Mouse (Mus musculus) gonadal fat pad, adult 2 months (tissue): ENCODE data around the gene Tbc1d16. TPM values are rescaled to one million over a fixed set of nuclear protein-coding genes. Genes with fewer than 3 reads are reported as not detected.
"Not testable (repeated sequence)": the region's sequence is repeated elsewhere in the genome, so short reads cannot be mapped to it uniquely, and the experiment has no call there.

Experiments
- DNase-seq: peaks from one replicate; pipeline ENCODE4 v3.0.0-alpha.2; 2012; ENCODE audit warnings: low read depth
- polyA plus RNA-seq: library from polyadenylated mRNA; depleted of rRNA; stranded (reverse); fragments of >200 nt; gene quantifications from 2 replicates; pipeline ENCODE4 v1.2.3, GENCODE M21; 2012; rRNA removed

The Tbc1d16 gene
- polyA plus RNA-seq, 1 experiment: 10.6 TPM

DNA sequence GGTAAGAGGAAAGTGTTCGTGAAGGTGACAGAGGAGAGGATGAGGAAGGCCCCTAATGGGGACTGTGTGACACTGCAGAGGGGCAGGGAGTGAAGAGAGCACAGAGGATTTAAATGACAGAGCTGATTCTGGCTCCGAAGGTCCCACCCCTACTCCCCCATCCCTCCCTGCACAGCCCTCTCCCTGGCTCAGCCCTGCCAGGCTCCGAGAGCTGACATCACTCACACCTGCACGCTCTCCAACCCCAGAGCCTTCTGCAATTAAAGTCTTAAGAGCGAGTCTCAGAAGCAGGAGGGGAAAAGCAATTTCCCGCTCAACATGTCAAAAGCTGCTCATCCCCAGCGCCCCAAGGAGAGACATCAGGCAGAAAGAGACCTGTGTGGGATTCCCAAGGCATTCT, 109.4 kb downstream of the Tbc1d16 start:
- no peak for DNase-seq

DNA sequence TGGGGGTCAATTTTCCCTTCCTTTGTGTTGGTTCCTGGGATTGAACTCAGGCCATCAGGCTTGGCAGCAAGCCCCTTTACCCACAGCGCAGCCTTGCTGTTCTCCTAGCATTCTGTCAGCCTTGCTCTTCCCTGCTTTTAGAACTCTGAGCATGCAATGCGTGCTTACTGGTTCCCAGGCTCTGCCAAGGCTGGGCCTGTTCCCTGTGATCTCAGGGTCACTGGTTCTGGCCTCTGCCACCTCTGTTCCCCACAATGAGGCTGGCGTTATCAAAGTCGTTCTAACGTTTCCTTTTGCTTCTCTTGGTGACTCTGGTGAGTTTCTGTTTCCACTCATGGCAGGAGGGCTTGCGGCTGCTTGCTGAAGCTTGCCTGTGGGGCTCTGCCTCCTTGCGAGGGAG, 110.4 kb downstream of the Tbc1d16 start:
- no peak for DNase-seq

- no peak for DNase-seq
These were observed 111.3 kb downstream of the Tbc1d16 start for GRCm38 (mm10) chr11:119116992-119117391.

- DNase-seq: no peak
These were observed 115.6 kb downstream of the Tbc1d16 start for GRCm38 (mm10) chr11:119112721-119113120.

- DNase-seq: no peak
These were observed 117.0 kb downstream of the Tbc1d16 start for GRCm38 (mm10) chr11:119111345-119111744.

- DNase-seq: no peak
These were observed 118.8 kb downstream of the Tbc1d16 start for GRCm38 (mm10) chr11:119109415-119110071.

GRCm38 (mm10) chr11:119108573-119109263, 119.6 kb downstream of the Tbc1d16 start:
- no peak for DNase-seq

- DNase-seq: no peak
These were observed 122.0 kb downstream of the Tbc1d16 start for GRCm38 (mm10) chr11:119106289-119106688.

GRCm38 (mm10) chr11:119105748-119106147, 122.6 kb downstream of the Tbc1d16 start:
- DNase-seq: no peak

DNA sequence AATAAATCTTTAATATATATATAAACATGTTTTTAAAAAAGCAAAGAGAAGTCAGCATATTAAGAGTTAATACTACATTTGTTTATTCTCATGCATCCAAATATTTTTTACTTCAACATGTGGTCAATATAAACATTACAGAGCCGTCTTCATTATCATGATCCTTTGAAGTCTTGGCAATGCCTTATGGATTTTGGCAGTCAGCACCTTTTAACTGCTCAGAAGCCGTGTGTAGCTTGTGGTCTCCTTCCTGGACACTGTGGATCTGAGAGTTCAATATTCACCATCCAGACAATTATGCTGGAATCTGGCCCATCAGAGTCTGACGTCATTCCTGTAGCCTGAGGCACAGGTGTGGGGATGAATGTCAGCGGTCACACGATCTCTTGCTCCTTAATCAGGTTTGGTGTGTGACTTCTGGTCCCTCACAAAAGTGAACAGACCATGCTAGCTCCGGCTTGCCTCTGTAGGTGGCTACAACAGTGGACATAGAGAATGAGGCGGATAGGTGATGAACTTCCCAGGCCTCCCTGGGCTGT, 123.2 kb downstream of the Tbc1d16 start:
- DNase-seq: no peak

DNA sequence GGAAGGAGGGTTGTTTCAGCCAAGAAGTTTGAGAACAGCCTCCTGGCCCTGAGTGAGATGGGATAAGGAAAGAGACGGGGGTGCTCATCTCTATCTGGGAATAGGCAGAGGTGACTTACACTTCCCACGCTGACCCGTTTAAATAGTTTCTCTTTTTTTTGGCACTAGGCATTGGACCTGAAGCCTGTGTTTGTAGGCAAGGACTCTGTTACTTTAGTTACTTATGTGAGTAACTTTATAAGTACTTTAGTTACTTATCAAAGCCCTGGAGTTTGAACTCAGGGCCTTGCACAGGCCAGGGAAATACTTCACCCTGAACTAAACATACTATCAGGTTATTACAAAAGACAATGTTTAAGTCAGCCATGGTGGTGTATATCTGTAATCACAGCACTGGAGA, 124.3 kb downstream of the Tbc1d16 start:
- DNase-seq: no peak

DNA sequence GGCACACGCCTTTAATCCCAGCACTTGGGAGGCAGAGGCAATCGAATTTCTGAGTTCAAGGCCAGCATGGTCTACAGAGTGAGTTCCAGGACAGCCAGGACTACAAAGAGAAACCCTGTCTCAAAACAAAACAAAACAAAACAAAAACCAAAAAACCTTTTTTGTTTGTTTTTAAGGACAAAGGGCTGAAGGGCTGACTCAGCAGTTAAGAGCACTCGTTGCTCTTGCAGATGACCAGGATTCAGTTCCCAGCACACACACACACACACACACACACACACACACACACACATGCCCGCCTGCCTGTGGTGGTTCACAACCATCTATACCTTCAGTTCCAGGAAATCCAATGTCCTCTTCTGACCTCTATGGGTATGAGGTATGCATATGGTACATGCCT, 127.9 kb downstream of the Tbc1d16 start:
- DNase-seq: not testable (repeated sequence)

GRCm38 (mm10) chr11:119098202-119098601, 130.1 kb downstream of the Tbc1d16 start:
- no peak for DNase-seq

GRCm38 (mm10) chr11:119095441-119095840, 132.9 kb downstream of the Tbc1d16 start:
- DNase-seq: no peak

DNA sequence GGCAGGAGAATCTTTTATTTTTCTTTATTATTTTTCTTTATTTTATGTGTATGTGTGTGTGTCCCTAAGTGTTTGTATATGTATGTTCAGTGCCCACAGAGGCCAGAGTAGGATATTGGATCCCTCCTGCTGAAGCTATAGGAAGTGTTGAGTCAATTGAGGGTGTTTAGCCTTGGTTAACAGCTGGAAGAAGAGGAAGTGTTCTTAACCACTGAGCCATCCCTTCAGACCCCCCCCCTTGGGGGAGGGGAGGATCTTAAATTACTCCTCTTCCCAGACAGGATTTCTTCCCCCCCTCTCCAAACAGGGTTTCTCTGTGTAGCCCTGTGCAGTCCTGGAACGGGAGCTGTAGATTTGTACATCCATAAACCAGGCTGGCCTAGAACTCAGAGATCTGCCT, 135.0 kb downstream of the Tbc1d16 start:
- DNase-seq: no peak

Other genes starting within 250 kb of the Tbc1d16 start
- 0.08 and 0.20 TPM in 2 replicates for gene Enpp7, start 240.3 kb downstream of the Tbc1d16 start, polyA plus RNA-seq
- 2.9 TPM in 2 replicates for gene Cbx2, start 205.5 kb downstream of the Tbc1d16 start, polyA plus RNA-seq
- 3.8 and 5.0 TPM in 2 replicates for gene Cbx8, start 187.5 kb downstream of the Tbc1d16 start, polyA plus RNA-seq
- 13.2 and 13.3 TPM in 2 replicates for gene Cbx4, start 142.3 kb downstream of the Tbc1d16 start, polyA plus RNA-seq
- gene Ccdc40, start 73 bp upstream of the Tbc1d16 start, polyA plus RNA-seq: 2.0 and 4.1 TPM in 2 replicates
- 161 and 193 TPM in 2 replicates for gene Gaa, start 39.4 kb upstream of the Tbc1d16 start, polyA plus RNA-seq
- 104 and 113 TPM in 2 replicates for gene Eif4a3, start 71.6 kb upstream of the Tbc1d16 start, polyA plus RNA-seq
- 2.3 and 3.0 TPM in 2 replicates for gene Card14, start 79.3 kb upstream of the Tbc1d16 start, polyA plus RNA-seq
- gene Sgsh, start 127.0 kb upstream of the Tbc1d16 start, polyA plus RNA-seq: 33.4 and 34.8 TPM in 2 replicates
- gene Slc26a11, start 127.1 kb upstream of the Tbc1d16 start, polyA plus RNA-seq: 19.6 and 21.2 TPM in 2 replicates
- gene Rnf213, start 164.6 kb upstream of the Tbc1d16 start, polyA plus RNA-seq: 21.2 and 24.2 TPM in 2 replicates